Mouse (Mus musculus): Measurements from ENCODE around the gene Tmc2. TPM values are rescaled to one million over a fixed set of nuclear protein-coding genes. Genes with fewer than 3 reads are reported as not detected.

Tmc2 gene
- polyA plus RNA-seq, 1 experiment from 2014 or later, result not detected

- no peak for TF ChIP-seq CTCF (IDR thresholded peaks at IDR 0.05; ENCODE audit: low read depth)
- H3K9me3 ChIP-seq (replicated peaks; ENCODE audit: low read length), result no peaks in the 10 kb centered on the region
- no peak overlapping the region for H3K27ac ChIP-seq
- H3K27me3 ChIP-seq (ENCODE audit: insufficient read depth, low read length), result no peaks in the 10 kb centered on the region
- H3K4me3 ChIP-seq (replicated peaks; ENCODE audit: low read depth, low read length), result no peak overlapping the region
- no peak overlapping the region for H3K4me2 ChIP-seq (ENCODE audit: low read length)
- DNase-seq (ENCODE audit: low spot score) (no peak), ATAC-seq (replicated peaks; ENCODE audit: low FRiP score, low read depth) (no peak)
- WGBS, result 67% methylated on average over 2 of the region's 2 CpGs
- H3K36me3 ChIP-seq (ENCODE audit: insufficient read depth, low read length), result no peaks in the 10 kb centered on the region
- no peak overlapping the region for H3K9ac ChIP-seq (ENCODE audit: low read depth, low read length)
- H3K4me1 ChIP-seq (replicated peaks; ENCODE audit: insufficient read depth, low read length), result no peaks in the 10 kb centered on the region
Measured at GRCm38 (mm10) chr2:130262398-130262797, 67.4 kb downstream of the Tmc2 start.

GRCm38 (mm10) chr2:130265520-130265919 is 70.5 kb downstream of the Tmc2 start:
- WGBS, result 84% methylated on average over 1 of the region's 1 CpGs

GRCm38 (mm10) chr2:130268074-130268473 is 73.1 kb downstream of the Tmc2 start:
- H3K36me3 ChIP-seq (ENCODE audit: insufficient read depth, low read length), result no peaks in the 10 kb centered on the region
- no peak overlapping the region for H3K9ac ChIP-seq (ENCODE audit: low read depth, low read length)
- H3K4me2 ChIP-seq (ENCODE audit: low read length), result no peak overlapping the region
- WGBS, result 68% methylated on average over 7 of the region's 7 CpGs
- no peak for ATAC-seq (replicated peaks; ENCODE audit: low FRiP score, low read depth)
- peak; percentile 28; the same call in 1 of the 2 replicates for TF ChIP-seq CTCF (IDR thresholded peaks at IDR 0.05; ENCODE audit: low read depth)
- DNase-seq (ENCODE audit: low spot score), result no peak
- no peaks in the 10 kb centered on the region for H3K4me1 ChIP-seq (replicated peaks; ENCODE audit: insufficient read depth, low read length)
- no peaks in the 10 kb centered on the region for H3K9me3 ChIP-seq (replicated peaks; ENCODE audit: low read length)
- H3K4me3 ChIP-seq (replicated peaks; ENCODE audit: low read depth, low read length), result no peak overlapping the region
- no peak overlapping the region for H3K27ac ChIP-seq
- H3K27me3 ChIP-seq (ENCODE audit: insufficient read depth, low read length), result no peaks in the 10 kb centered on the region

More at GRCm38 (mm10) chr2:130265520-130265919, 70.5 kb downstream of the Tmc2 start:
- TF ChIP-seq CTCF (IDR thresholded peaks at IDR 0.05; ENCODE audit: low read depth), result no peak
- Histone ChIP-seq H3K27ac (no peak overlapping the region), H3K36me3 (ENCODE audit: insufficient read depth, low read length) (no peaks in the 10 kb centered on the region), H3K9ac (ENCODE audit: low read depth, low read length) (no peak overlapping the region), H3K27me3 (ENCODE audit: insufficient read depth, low read length) (no peaks in the 10 kb centered on the region), H3K4me1 (replicated peaks; ENCODE audit: insufficient read depth, low read length) (no peaks in the 10 kb centered on the region), H3K9me3 (replicated peaks; ENCODE audit: low read length) (no peaks in the 10 kb centered on the region), H3K4me2 (ENCODE audit: low read length) (no peak overlapping the region), H3K4me3 (replicated peaks; ENCODE audit: low read depth, low read length) (no peak overlapping the region)
- no peak for DNase-seq (ENCODE audit: low spot score)
- ATAC-seq (replicated peaks; ENCODE audit: low FRiP score, low read depth), result no peak

GRCm38 (mm10) chr2:130273732-130274131 is 78.7 kb downstream of the Tmc2 start:
- Histone ChIP-seq H3K4me2 (ENCODE audit: low read length) (peak overlapping the region; percentile 82), H3K27ac (peak overlapping the region; percentile 68; the same call in 1 of the 2 replicates), H3K9ac (ENCODE audit: low read depth, low read length) (peak overlapping the region; percentile 89), H3K4me3 (replicated peaks; ENCODE audit: low read depth, low read length) (peak overlapping the region; percentile 78), H3K27me3 (ENCODE audit: insufficient read depth, low read length) (no peaks in the 10 kb centered on the region), H3K9me3 (replicated peaks; ENCODE audit: low read length) (no peaks in the 10 kb centered on the region), H3K4me1 (replicated peaks; ENCODE audit: insufficient read depth, low read length) (no peaks in the 10 kb centered on the region; the same call in 1 of the 2 replicates), H3K36me3 (ENCODE audit: insufficient read depth, low read length) (peaks cover 22% of the 10 kb centered on the region)
- no peak for TF ChIP-seq CTCF (IDR thresholded peaks at IDR 0.05; ENCODE audit: low read depth)
- ATAC-seq (replicated peaks; ENCODE audit: low FRiP score, low read depth) (no peak), DNase-seq (ENCODE audit: low spot score) (no peak)
- 1% methylated on average over 14 of the region's 14 CpGs for WGBS

- 1% methylated on average over 68 of the region's 68 CpGs for WGBS
- Histone ChIP-seq H3K27ac (peak within 1 kb of the TSS; percentile 92), H3K9me3 (replicated peaks; ENCODE audit: low read length) (no peaks in the 10 kb centered on the region)
Measured at GRCm38 (mm10) chr2:130274149-130274861, 79.3 kb downstream of the Tmc2 start, which contains the start of gene Nop56. Nop56 (plus strand) TSS chr2:130274430.

GRCm38 (mm10) chr2:130274862-130275261 is 79.9 kb downstream of the Tmc2 start:
- ATAC-seq (replicated peaks; ENCODE audit: low FRiP score, low read depth), result no peak
- no peak for TF ChIP-seq CTCF (IDR thresholded peaks at IDR 0.05; ENCODE audit: low read depth)

More at GRCm38 (mm10) chr2:130274149-130274861, 79.3 kb downstream of the Tmc2 start, which contains the start of gene Nop56:
- H3K4me3 ChIP-seq (replicated peaks; ENCODE audit: low read depth, low read length), result peak within 1 kb of the TSS; percentile 78
- peak within 1 kb of the TSS; percentile 90 for H3K9ac ChIP-seq (ENCODE audit: low read depth, low read length)
- peaks cover 23% of the 10 kb centered on the region for H3K36me3 ChIP-seq (ENCODE audit: insufficient read depth, low read length)
- TF ChIP-seq CTCF (IDR thresholded peaks at IDR 0.05; ENCODE audit: low read depth), result no peak; the same call in 1 of the 2 replicates
- peak within 1 kb of the TSS; percentile 82 for H3K4me2 ChIP-seq (ENCODE audit: low read length)
- H3K4me1 ChIP-seq (replicated peaks; ENCODE audit: insufficient read depth, low read length), result no peaks in the 10 kb centered on the region; the same call in 1 of the 2 replicates
- H3K27me3 ChIP-seq (ENCODE audit: insufficient read depth, low read length), result no peaks in the 10 kb centered on the region
- peak; percentile 99 for DNase-seq (ENCODE audit: low spot score)
- ATAC-seq (replicated peaks; ENCODE audit: low FRiP score, low read depth), result peak; percentile 96

More at GRCm38 (mm10) chr2:130274862-130275261, 79.9 kb downstream of the Tmc2 start:
- Histone ChIP-seq H3K9ac (ENCODE audit: low read depth, low read length) (peak overlapping the region; percentile 90), H3K4me1 (replicated peaks; ENCODE audit: insufficient read depth, low read length) (no peaks in the 10 kb centered on the region; the same call in 1 of the 2 replicates), H3K27me3 (ENCODE audit: insufficient read depth, low read length) (no peaks in the 10 kb centered on the region), H3K4me2 (ENCODE audit: low read length) (peak overlapping the region; percentile 82), H3K27ac (peak overlapping the region; percentile 92), H3K36me3 (ENCODE audit: insufficient read depth, low read length) (peaks cover 29% of the 10 kb centered on the region), H3K4me3 (replicated peaks; ENCODE audit: low read depth, low read length) (peak overlapping the region; percentile 78), H3K9me3 (replicated peaks; ENCODE audit: low read length) (no peaks in the 10 kb centered on the region)
- WGBS, result 2% methylated on average over 10 of the region's 10 CpGs
- DNase-seq (ENCODE audit: low spot score), result no peak
